Comparison of ENCODE assay signal across 8 mouse cellular contexts in genomic region chr4:57845541-57846210, GRCm38 (mm10).
A peak's percentile ranks its signal among the peaks of the same experiment; 100 is the strongest.
DNase-seq lines count a peak whose midpoint lies in the region; ATAC-seq and TF ChIP-seq lines count a peak whose summit lies in the region.

No protein-coding gene starts in this region.

- DNase-seq in heart, adult 11 months: peak; percentile 89
- no peak for DNase-seq in heart, postnatal 14 days
- no peak for DNase-seq in ES-E14 (ENCODE audit: low read depth, low spot score)
- DNase-seq in mesoderm, embryonic 11.5 days (ENCODE audit: low read depth, low spot score): peak; percentile 52
- DNase-seq in natural killer cell, adult 2 months (ENCODE audit: low spot score in 2 of 2): no peak
- DNase-seq in thymus, postnatal 10 days (ENCODE audit: low spot score in 2 of 2): no peak
- no peak for DNase-seq in thymus, postnatal 36 days

- H3K4me3 ChIP-seq in ES-E14 (ENCODE audit: insufficient read depth in 1 of 2, low read depth in 1 of 2, low read length in 2 of 2, poor library complexity in 1 of 2, severe bottlenecking in 1 of 2): peak overlapping the region; percentile 42 to 54; a peak in 3 of 4 replicates
- H3K4me3 ChIP-seq in heart, embryonic 16.5 days (ENCODE audit: low read length): peak overlapping the region; percentile 69

- H3K4me1 ChIP-seq in ES-E14 (ENCODE audit: control insufficient read depth in 2 of 2, insufficient read depth in 2 of 2, low read length in 2 of 2, poor library complexity in 1 of 2): peaks cover 0 to 12% of the 10 kb centered on the region in 2 experiments; a peak in 2 of 4 replicates
- H3K4me1 ChIP-seq in heart, embryonic 16.5 days (ENCODE audit: control insufficient read depth, insufficient read depth, low read length): peaks cover 36% of the 10 kb centered on the region

- peaks cover 3% of the 10 kb centered on the region; the same call in 1 of the 2 replicates for H3K36me3 ChIP-seq in ES-E14 (ENCODE audit: control insufficient read depth, insufficient read depth, low read length, poor library complexity, severe bottlenecking)
- H3K36me3 ChIP-seq in heart, embryonic 16.5 days (ENCODE audit: control insufficient read depth, insufficient read depth): peaks cover 10% of the 10 kb centered on the region

- intact Hi-C loops in heart, postnatal 14 days (cut with DNase I): loop anchor here (2.0 to 5.0 kb wide), 3 partner anchors 37 to 171 kb away; no protein-coding TSS in a partner anchor

- no peaks in the 10 kb centered on the region for H3K27me3 ChIP-seq in heart, embryonic 16.5 days (ENCODE audit: control insufficient read depth, insufficient read depth, low read length)

- ATAC-seq in heart, embryonic 16.5 days (replicated peaks; ENCODE audit: extremely low read depth, insufficient read depth, low FRiP score): no peak

- H3K9ac ChIP-seq in ES-E14 (ENCODE audit: insufficient read depth, low read depth, low read length, poor library complexity, severe bottlenecking): peak overlapping the region; percentile 65; the same call in 1 of the 2 replicates
- peak overlapping the region; percentile 81 for H3K9ac ChIP-seq in heart, embryonic 16.5 days (ENCODE audit: low read length)

- H3K9me3 ChIP-seq in ES-E14 (ENCODE audit: control insufficient read depth, insufficient read depth, low read depth, low read length): no peaks in the 10 kb centered on the region
- H3K9me3 ChIP-seq in heart, embryonic 16.5 days (replicated peaks; ENCODE audit: control insufficient read depth, low read length): no peaks in the 10 kb centered on the region

- WGBS in heart, embryonic 16.5 days: 15% methylated on average over 12 of the region's 12 CpGs

- in situ Hi-C loops in ES-E14 (cut with MboI; ENCODE audit: low sequenced_read_pairs in 2 of 2, unreplicated experiment in 2 of 2): no loop called here

- peak overlapping the region; percentile 74 for H3K4me2 ChIP-seq in heart, embryonic 16.5 days (ENCODE audit: low read depth, low read length)

- peak overlapping the region; percentile 42; the same call in 1 of the 2 replicates for H3K27ac ChIP-seq in ES-E14 (ENCODE audit: insufficient read depth, low read depth, low read length, poor library complexity, severe bottlenecking)
- H3K27ac ChIP-seq in heart, embryonic 16.5 days (ENCODE audit: low read length): peak overlapping the region; percentile 98

TF ChIP-seq in ES-E14, 5 proteins besides CTCF, POLR2A, EP300 and RAD21:
- TF ChIP-seq CHD2 (IDR thresholded peaks at IDR 0.05; ENCODE audit: low read depth, low read length) (no peak), ZNF384 (IDR thresholded peaks at IDR 0.05; ENCODE audit: low read depth, low read length) (no peak), ZC3H11A (IDR thresholded peaks at IDR 0.05; ENCODE audit: borderline replicate concordance, low read depth, low read length) (no peak), HCFC1 (IDR thresholded peaks at IDR 0.05; ENCODE audit: borderline replicate concordance, insufficient read depth, low read length) (no peak), MAFK (IDR thresholded peaks at IDR 0.05; ENCODE audit: insufficient read depth, low read depth, low read length) (no peak)

Comparison
In these comparisons a context has a peak if more than half of its experiments do, and no peak if none do; other contexts are left out.
1. DNase-seq: peak in heart, adult 11 months (single experiment) and mesoderm, embryonic 11.5 days (single experiment); none in heart, postnatal 14 days (0 of 2), ES-E14 (single experiment), natural killer cell, adult 2 months (0 of 2), thymus, postnatal 10 days (0 of 2) and thymus, postnatal 36 days (0 of 2).